Mouse (Mus musculus) mammary gland, adult 2 months (tissue): ENCODE results near the gene Cyp2c65. TPM values are rescaled to one million over a fixed set of nuclear protein-coding genes. Genes with fewer than 3 reads are reported as not detected.

Experiments
- polyA plus RNA-seq: library from polyadenylated mRNA; depleted of rRNA; stranded (reverse); fragments of >200 nt; gene quantifications from 2 replicates; pipeline ENCODE4 v1.2.3, GENCODE M21; 2012; ENCODE audit warnings: low replicate concordance; rRNA removed

Cyp2c65 gene
- not detected in 2 replicates for polyA plus RNA-seq

DNA sequence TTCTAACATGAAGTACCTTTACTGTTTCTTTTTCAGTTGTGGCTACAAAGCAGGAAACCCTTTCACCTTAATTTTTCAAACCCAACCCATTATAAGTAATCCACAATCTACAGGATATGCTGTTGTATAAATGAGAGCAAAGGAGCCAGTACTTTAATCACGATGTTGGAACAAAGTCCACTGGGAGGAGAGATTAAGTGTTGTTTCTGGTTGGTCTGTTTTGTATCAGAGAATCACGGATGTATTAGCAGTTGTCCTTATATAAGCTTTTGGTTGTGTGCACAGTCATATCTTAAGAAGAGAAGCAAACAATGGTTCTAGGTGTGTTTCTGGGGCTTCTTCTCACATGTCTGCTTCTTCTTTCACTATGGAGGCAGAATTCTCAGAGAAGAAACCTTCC, at the start of gene Cyp2c65:
Gene Cyp2c65, plus strand, starts transcription at position 297 of the 400 bp plus-strand sequence.

GRCm38 (mm10) chr19:39113644-39114043, 52.8 kb downstream of the Cyp2c65 start, which contains the start of gene Cyp2c66:
Gene Cyp2c66 (plus strand): TSS chr19:39113898.

Other genes starting within 250 kb of the Cyp2c65 start
- gene Noc3l, start 241.8 kb upstream of the Cyp2c65 start, polyA plus RNA-seq = 1.9 and 4.5 TPM in 2 replicates
- 2.3 and 6.0 TPM in 2 replicates for gene Tbc1d12, start 224.4 kb upstream of the Cyp2c65 start, polyA plus RNA-seq
- gene Hells, start 130.1 kb upstream of the Cyp2c65 start, polyA plus RNA-seq = 0.42 and 1.1 TPM in 2 replicates
- 0.08 TPM in 1 of 2 replicates, not detected in the other for gene Cyp2c55, start 54.0 kb upstream of the Cyp2c65 start, polyA plus RNA-seq
- not detected in 2 replicates for gene Cyp2c66, start 52.9 kb downstream of the Cyp2c65 start, polyA plus RNA-seq
- 3.1 TPM in 1 of 2 replicates, not detected in the other for gene Cyp2c29, start 208.4 kb downstream of the Cyp2c65 start, polyA plus RNA-seq